Mouse (Mus musculus) ES-Bruce4 (cell line): Measurements from ENCODE around the gene Orm3.

Experiments used
- CTCF ChIP-seq: IDR thresholded peaks from one replicate; pipeline ENCODE4 v1.8.1; 2011; ENCODE audit warnings: low read depth, low read length
- EP300 ChIP-seq: IDR thresholded peaks from 2 replicates; pipeline ENCODE4 v1.6.1; 2011; ENCODE audit warnings: low read depth, low read length; ENCODE audit not compliant: insufficient read depth
- POLR2A ChIP-seq: IDR thresholded peaks from one replicate; pipeline ENCODE4 v1.8.1; 2011; ENCODE audit warnings: low read length; ENCODE audit not compliant: insufficient read depth

DNA sequence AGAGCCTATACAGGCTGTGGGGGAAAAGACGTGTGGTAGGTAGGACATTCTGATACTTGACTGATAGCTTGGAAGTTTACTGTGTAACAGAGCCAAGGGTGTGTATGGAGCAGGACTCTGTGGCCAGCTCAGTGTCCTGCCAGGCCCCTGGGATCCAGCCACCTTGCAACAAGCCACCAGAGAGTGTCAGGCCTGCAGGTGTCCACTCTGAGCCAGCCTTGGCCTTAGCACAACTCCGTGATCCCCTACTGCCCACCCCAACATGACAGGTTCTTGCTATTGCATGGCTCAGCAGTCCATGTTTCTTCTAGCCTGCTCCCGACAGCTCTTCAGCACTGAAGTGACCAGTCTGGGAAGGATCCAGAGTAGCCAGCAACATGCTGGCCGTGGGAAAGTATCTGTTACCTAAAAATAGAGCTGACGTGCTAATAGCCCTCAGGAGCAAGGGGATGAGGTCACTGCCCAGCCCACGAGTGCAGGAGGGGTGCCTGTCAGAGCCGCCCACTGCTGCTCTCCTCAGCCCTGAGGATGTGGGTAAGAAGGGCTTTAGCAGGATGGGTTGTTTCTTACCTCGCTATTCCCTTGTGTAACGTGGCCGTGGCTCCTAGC lies 45.6 kb upstream of the Orm3 start:
- TF ChIP-seq CTCF, result no peak
- TF ChIP-seq EP300, result no peak
- TF ChIP-seq POLR2A, result no peak
